Mouse (Mus musculus) telencephalon, adult 2 months (tissue): ENCODE measurements around the gene Gas7.

Experiments used
- DNase-seq: peaks from one replicate; pipeline ENCODE4 v3.0.0-alpha.2; 2011; ENCODE audit warnings: low read depth, low spot score

Gene Gas7

DNA sequence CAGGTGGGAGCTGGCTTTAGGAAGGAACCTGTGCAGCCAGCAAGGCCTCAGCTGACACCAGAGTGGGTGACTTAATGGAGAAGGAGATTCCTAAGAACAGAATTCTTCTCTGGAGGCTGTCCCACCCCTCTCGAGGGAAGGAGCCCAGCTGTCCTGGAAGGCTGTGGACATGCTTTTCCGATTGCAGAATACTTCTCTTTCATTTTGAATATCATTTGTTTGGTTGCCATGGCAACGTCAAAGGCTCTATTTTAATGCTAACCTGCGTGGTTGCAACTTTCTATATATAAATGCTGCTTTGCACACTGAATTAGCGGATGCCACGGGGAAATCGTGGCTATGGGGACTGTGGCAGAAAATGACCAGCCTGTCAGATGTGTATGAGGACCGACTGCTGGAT lies 115.7 kb downstream of the Gas7 start:
- peak; percentile 76 for DNase-seq

DNA sequence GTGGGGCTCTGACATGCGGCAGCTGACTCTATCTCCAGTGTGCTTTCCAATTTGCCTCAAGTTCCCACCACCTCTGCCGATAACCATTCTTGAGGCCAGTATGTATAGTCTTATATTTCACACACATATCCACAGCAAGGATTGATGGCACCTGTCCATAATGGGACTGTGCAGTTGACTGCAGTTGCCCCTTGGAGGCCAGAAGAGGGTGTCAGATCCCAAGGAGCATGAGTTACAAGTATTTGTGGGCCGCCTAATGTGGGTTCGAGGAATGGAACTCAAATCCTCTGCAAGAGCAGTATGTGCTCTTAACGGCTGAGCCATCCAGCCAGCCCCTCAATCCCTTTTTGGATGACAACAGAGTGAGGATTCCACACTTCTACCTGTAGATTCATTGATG lies 119.1 kb downstream of the Gas7 start:
- DNase-seq = no peak

DNA sequence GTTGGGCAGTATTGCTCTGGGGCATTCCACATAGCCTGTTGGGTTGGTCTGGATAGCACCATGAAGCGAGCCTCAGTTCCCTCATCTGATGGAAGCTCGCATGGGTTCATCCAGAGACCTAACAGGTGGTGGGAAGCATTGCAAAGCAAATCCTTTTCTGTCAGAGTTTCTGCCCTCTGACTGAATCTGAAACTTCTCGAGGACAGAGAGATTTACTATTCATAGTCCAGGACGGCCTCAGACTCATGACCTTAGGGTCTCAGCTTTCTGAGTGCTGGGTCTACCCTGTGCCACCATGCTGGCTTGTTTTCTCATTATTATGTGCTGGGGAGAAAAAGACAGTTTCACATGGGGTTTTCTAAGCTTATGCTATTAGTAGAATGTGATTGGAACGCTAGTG lies 122.2 kb downstream of the Gas7 start:
- no peak for DNase-seq

DNA sequence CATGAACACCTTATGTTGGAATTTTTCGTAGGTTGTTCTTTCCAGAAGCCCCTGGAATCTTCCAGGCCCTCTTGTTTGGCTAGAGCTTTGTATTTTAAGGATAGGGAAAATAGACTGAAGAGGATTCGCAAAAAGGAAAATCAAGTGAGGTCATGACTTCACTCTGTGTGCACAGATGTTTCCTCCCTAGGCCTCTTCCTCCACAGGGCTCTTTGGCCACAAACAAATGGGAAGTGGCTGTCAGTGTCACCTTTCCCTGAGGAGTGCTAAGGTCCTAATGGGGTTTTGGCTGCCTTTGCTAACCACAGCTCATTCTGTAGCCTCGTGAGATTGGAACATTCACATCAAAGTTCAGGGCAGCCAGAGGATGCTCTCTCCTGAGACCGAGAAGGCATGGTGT lies 122.8 kb downstream of the Gas7 start:
- DNase-seq = no peak

DNA sequence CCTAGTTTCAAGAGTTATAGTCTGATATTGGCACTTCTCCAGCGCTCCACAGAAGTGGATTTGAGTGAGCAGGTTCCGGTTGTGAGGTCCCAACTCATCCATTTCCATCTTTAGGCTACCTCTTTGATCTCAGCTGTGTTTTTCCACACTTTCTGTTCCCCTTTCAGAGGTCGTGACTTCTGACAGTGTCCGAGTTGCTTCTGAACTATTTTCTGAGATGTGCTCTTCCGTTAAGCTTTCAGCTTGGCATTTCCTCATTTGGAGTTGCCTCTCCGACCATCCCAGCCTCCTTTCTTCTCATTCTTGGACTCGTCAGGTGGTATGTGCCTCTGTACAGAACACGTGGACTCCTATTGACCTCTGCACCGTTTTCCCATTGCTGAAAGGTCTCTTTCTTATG lies 123.9 kb downstream of the Gas7 start:
- DNase-seq = no peak

DNA sequence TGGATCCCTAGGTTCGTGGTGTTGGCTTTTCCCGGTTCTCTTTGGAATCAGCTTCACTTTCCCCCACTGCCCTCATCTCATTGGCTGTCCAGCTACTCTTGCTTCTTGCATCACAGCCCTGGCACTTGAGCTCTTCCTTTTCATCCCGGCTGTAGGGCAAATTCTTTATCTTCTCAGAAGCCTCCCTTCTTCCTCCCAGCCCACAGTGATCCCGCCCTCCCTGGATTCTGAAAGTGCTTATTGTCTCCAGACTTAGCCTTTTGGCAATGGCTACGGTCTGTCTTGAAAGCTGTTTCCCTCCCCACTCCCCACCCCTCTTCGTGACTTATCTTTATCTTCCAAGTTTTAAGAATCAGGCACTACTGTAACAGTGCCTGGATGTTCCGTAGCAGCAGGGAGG lies 126.3 kb downstream of the Gas7 start:
- no peak for DNase-seq

DNA sequence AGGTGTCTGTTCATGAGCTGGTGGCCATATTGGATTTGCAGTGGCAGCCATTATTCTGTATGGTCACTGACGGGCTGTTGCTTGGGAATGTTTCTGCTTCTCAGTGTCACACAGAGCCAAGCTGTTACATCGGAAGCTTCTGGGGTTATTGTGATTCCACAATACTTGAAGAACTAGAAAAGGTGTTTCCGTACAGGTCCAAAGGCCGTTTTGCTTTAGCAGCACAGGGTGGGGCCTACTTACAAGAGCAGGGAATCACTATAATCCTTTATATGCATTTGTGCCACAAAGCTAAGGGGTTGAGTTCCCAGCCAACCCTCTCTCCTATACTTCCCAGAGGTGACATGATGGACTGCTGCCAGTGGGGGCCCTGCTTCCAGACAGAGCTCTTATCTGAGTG lies 127.3 kb downstream of the Gas7 start:
- DNase-seq = no peak

DNA sequence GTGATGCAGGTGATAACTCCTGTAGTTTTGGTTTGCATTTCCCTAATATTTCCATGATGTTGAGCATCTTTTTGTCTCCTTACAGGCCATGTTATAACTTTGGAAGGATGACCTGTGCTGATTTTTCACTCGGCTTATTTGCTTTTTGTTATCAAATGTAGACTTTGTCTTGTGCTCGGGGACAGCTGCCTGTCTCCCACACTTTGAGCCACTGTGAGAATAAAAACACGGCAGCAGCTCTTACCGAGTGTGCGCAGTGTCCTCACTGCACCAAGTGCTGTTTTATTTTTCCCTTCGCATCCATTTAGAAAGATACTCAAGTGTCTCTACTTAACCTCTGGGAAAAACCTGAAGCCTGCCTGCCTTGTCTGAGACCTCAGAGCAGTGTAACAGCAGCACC lies 129.8 kb downstream of the Gas7 start:
- DNase-seq = no peak

DNA sequence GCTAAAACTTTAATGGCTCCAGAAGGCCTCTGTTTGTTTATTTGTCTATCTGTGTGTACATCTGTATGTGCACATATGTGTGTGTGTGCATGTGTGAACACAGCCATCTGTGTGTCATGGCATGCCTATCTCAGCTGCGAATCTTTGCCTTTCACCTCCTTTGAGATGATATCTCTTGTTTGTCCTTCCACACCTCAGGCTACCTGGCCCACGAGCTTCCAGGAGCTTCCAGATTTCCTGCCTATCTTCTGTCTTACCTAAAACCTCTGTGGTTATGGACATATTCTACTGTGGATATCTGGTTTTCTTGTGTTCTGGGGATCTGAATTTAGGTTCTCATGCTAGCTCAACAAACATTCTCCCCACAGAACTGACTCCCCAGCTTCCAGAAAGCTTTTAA lies 130.4 kb downstream of the Gas7 start:
- no peak for DNase-seq

DNA sequence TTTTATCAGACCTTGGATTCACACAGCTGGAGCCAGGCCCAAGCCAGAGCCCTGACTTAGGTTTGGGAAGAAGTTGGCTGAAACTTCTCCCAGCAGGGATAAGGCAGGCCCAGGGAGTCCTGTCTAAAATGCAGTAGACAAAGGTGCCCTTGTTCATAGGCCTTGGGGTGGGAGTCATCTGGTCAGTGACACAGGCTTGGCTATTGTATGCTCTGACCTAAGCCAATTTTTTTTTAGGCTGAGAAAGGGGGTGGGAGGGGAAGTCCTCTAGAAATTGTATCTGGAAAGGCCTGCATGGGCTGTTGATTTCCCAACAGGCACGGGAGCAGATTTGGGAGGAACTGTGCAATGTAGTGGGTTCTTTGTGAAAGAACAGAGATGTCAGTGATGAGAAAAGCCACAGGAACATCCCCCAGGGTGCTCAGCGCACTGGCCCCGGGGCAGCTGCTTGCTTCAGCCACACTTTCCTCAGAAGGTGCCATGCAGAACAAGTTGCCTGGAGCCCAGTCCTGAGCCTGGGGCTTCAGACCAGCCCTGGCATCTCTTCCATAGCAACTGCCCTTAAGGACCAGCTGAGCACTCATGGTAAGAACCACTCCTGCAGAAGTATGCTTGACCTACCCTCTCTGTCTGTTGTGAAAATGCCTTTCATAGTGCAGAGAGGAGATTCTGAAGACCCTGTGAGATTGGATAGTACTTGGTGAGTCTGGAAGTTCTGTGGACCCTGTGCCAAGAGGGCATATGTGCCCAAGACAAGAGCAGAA lies 131.2 kb downstream of the Gas7 start:
- DNase-seq = no peak

DNA sequence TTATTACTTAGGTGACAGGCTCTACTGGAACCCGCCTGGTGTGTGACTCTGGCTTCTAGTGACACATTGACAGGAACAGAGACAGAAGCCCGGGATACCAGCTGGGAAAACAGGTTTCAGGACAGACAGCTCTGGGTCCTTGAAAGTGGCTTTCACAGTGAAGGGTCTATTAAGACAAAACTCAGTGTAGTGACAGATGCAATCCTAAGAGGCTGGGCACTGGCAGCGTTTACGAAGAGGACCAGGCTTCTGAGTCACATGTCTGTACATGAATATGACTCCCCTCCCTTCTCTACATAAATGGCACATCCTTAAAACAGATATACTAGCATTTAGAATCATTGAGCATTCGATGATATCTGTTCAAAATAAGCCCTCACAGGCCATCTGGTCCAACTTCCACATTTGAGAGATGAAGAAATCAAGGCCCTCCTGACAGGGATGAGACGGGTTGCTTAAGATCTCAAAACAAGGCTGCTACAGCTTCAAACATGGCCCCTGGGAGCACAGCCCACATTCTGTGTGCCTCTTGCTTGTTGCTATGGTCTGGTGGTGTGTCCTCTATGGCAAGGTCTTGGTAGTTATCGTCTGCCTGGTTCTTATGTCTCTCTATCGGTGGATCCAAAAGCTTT lies 133.1 kb downstream of the Gas7 start:
- no peak for DNase-seq

DNA sequence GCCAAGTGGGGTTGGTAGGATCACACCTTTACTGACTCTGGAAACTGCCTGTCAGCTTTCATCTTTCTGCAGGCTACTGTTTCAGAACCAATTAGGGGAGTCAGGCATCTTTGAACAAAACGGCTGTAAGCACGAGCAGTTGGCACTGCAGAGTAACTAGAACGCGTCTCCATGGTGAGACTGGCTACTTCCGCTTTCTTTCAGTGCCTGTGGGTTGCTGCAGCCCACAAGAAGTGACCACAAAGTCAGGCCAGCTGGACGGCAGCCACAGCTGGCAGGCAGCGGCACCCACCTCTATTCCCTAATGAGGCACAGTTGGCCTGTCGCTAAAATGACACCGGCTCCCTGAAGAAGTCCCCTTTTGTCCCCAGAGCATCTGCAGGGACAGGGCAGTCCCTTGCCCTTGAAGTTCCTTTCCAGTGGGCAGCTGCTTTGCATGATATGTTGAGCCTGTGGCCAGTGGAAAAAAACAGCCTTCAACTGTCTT lies 133.6 kb downstream of the Gas7 start:
- no peak for DNase-seq

DNA sequence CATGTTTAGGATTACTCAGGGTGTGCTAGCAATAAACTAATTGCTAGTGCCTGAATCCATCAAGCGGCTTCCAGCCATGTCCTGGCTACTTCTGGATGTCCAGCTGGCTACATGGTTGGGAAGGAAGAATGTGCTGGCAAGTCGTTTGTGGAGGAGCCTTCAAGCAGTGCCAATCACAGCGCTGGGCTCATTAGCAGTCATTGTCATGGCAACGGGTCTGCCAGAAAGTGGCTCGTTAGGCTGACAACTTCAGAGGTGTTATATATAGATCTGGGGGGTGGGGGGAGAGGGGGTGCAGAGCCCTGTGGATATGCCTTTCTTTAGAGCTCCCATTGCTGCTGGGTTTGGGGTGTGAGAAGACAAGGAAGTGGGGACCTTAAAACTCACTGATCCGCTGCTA lies 141.0 kb downstream of the Gas7 start:
- peak; percentile 95 for DNase-seq

DNA sequence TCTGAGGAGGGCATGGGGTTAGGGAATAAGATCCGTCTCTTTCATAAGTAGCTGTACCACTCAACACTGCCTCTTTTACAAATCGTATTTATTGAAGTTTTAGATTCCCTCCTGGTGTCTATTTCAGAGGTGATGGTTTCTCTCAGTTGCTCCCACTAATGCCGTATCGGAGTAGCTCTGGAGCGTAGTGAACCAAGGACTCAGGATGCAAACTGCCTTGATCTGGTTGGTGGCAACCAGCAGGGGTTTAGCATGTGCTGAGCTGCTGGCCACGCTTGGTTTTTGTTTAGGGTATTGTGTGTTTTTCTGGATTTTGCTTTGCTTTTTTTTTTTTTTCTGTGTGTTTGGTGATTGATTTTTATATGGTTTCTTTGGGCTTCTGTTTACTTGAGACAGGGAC lies 141.6 kb downstream of the Gas7 start:
- no peak for DNase-seq

DNA sequence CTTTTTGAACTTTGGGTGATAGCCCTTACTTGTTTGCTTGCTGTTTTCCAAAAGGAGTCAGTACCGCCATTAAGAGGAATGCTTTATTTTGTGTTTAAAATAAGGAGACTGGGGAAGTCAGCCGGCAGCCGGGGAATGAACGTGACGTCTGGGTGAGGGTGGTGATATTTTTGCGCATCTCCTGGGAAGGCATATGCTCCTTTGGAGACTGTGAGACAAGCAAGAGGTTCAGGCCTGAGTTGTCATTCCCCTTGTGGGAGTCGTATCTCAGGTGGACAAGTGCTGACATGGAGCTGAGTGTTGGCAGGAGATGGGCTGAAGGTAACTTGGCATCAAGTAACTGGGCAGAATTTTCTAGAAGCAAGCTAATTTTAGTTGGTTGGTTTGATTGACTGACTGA lies 142.2 kb downstream of the Gas7 start:
- DNase-seq = peak; percentile 86

DNA sequence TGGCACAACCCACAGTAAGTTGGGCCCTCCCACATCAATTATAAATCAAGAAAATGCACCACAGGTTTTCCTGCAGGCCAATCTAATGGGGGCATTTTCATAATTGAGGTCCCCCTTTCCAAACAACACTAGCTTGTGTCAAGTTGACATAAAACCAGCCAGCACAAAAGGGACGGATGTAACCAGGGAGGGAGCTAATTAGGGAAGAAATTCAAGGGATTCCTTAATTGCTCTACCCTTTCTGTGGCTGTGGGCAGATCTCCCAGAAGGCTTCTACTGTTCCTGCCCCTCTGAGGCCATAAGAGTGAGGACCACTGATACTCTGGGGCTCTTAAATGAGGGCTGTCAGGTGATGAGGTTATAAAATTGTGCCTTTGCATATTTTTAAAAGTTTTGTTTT lies 143.9 kb downstream of the Gas7 start:
- DNase-seq = no peak

DNA sequence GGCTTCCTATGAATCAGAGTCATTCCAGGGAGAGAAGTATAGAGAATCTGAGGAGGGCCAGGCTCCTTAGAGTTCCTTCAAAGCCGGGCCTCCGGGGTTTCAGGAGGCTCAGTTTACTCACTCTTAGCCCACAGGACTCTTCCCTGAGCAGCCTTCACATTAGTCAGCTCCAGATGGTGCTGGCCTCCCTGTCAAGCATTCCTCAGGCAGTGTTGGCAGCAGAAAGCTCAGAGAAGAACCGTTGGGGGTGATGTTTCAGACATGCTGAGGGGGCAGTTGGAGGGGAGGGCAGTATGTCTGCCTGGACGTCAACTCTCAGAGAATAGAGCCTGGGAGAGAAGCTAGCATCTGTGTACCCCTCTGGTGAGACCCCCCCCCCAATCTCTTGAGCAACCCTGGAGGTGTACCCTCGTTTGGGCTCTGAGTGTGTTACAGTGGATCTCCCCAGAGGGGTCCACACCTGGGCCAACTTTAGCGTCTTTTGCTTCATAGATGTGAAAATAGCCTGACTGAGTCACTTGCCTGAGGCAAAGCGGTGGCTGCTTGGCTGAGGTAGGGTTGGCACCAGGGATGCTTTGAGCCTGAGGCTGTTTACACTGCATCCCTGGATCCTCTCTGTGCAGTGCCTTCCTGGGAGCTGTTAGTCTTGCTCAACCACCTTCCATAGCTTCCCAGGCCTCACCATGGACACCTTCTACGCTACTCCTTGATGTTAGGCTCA lies 145.6 kb downstream of the Gas7 start:
- DNase-seq = no peak

DNA sequence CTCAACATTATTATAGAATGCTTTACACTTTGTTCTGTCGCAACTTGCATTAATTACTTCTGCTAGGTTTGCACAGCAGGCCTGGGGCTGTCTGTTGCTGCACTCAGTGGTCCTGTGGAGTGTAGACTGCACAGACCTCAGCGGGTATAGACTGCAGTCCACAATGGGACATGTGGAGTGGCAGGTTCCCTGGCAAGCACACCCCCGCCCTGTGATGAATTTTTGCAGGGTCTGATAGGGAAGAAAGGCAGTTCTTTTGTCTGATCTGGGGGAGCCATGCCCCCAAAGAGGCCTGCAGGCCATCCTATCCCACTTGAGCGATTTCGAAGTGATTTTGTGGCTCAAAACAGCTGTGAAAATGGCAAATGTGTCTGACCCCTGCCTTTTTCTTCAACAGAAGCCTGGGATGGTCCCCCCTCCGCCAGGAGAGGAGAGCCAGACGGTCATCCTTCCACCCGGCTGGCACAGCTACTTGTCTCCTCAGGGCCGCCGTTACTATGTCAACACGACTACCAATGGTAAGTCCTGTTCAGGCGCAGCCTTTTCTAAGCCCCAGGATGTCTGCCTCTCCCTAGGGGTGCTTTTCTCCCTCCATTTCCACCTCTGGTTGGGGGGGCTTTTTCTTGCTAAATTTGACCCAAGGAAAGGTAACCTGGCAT lies 147.6 kb downstream of the Gas7 start:
- DNase-seq = no peak

DNA sequence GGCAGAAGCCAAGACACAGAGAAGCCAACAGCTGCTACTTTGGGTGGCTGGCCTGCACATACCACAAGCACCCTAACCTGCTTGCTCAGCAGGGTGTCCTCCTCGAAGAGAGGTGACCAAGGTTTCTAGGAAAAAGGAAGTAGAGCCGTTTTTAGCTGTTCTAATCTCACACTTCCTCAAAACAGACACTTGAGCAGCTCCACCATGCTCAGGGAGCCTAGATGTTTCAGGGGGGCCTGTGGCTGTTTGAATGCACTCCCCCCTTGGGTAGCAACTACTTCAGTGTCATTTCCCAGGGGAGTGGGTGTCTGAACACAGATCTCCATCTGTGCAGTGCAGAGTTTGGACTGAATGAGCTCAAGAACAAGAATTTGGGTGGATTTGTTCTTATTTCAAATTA lies 149.2 kb downstream of the Gas7 start:
- peak; percentile 88 for DNase-seq

DNA sequence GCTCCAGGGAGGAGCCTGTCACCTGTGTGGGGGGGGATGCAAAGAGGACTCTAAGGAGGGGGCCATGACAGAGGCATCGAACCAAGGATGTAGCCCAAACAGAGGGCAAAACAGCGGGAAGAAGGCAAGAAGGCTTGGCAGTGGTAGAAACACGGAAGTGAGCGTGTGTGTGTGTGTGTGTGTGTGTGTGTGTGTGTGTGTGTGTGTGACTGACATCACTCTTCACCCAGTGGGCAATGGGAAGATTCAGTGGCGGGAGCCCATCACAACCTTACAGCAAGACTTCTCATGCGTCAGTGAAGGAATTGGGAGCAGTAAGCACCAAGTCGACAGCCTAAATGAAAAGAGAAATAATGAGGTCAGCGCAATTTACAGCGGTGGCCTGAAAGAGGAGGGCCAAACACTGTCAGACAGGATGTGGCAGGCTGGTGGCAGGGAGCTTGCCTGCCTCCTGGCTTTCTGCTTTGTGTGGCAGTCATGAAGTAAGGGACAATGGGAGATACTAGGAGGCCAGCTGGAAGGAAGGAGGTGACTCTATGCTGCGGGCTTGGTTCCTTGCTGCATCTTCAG lies 153.0 kb downstream of the Gas7 start:
- no peak for DNase-seq

DNA sequence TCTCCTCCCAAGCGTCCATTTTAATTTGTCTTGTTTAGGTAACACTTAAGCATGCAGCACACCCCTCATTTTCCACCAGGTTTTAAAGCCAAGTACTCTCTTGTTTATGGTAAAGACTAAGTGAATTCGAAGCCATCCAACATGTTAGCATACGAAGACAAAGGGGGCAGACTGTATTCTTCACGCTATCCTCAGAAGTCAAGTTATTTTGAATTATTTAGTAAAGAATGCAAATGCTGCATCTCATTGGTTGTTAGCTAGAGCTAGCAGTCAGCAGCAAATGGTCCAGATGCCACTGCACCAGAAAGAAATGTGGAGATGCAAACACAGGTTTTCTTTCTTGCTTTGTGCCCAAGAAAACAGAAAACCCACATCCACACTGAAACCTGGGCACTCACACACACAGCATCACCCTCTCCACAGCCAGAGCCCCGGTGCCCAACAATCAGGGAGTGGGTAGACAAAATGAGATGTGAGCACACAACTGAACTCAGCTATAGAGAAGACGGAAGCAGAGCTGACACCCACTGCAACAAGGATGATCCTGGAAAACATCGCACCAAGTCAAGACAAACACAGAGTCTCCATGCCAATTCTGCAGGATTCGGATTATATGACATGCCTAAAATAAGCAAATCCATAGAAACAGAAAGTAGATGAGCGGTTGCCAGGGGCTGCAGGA lies 157.1 kb downstream of the Gas7 start:
- no peak for DNase-seq
